In genomic region chr14:54932645-54933150, GRCm38 (mm10) we compare ENCODE assay signal across 18 mouse cellular contexts. TPM values are rescaled to one million over a fixed set of nuclear protein-coding genes. Genes with fewer than 3 reads are reported as not detected.
DNase-seq lines count a peak whose midpoint lies in the region; ATAC-seq and TF ChIP-seq lines count a peak whose summit lies in the region.
"Had no signal": no experiment of that assay in that cellular context is flagged by ENCODE, and none has a peak within 500 bp of the region (broad histone marks: within the 10 kb centered on the region; RNA-seq: fewer than 3 reads in every experiment).

TSS of gene Il25 (plus strand) at chr14:54932695.

- no peak for DNase-seq in kidney, postnatal 10 days
- DNase-seq in brain, embryonic 14.5 days (ENCODE audit: low read depth): peak; percentile 65
- peak; percentile 69 for DNase-seq in hindbrain, postnatal 0 days (ENCODE audit: low spot score)
- DNase-seq in adrenal gland, postnatal 36 days: no peak
- no peak for DNase-seq in adrenal gland, postnatal 14 days
- DNase-seq: adrenal gland, postnatal 10 days; cerebellum, adult 2 months; kidney, adult 2 months; layer of hippocampus, adult 9-11 months; right cerebral cortex, postnatal 4 days had no signal

- ATAC-seq in kidney, embryonic 16.5 days (ENCODE audit: low FRiP score, low TSS enrichment): peak; percentile 18; the same call in 1 of the 2 replicates
- no peak for ATAC-seq in hindbrain, postnatal 0 days
- ATAC-seq in frontal cortex, adult (ENCODE audit: low TSS enrichment): no peak
- ATAC-seq: forebrain, embryonic 16.5 days had no signal

- H3K27me3 ChIP-seq in kidney, embryonic 16.5 days (ENCODE audit: insufficient read depth, low read length): 0 out of 2 replicates have a peak, but pooled peaks cover 2% of the 10 kb centered on the region
- H3K27me3 ChIP-seq in E14TG2a.4 (ENCODE audit: insufficient read depth, low read length): peaks cover 52% of the 10 kb centered on the region
- H3K27me3 ChIP-seq in hindbrain, postnatal 0 days (ENCODE audit: insufficient read depth, low read length): no peaks in the 10 kb centered on the region

- H3K4me3 ChIP-seq in kidney, embryonic 16.5 days (ENCODE audit: low read length): no peak within 1 kb of the TSS
- 0 out of 2 replicates have a peak within 1 kb of the TSS, but pooled peaks have one; percentile 37 for H3K4me3 ChIP-seq in E14TG2a.4 (replicated peaks; ENCODE audit: low read length)
- H3K4me3 ChIP-seq in hindbrain, postnatal 0 days (ENCODE audit: low read length): no peak within 1 kb of the TSS
- H3K4me3 ChIP-seq: megakaryocyte, embryonic 14.5 days had no signal

- no peak for TF ChIP-seq CTCF in E14TG2a.4 (conservative IDR thresholded peaks at IDR 0.05; ENCODE audit: low read length)
- TF ChIP-seq CTCF in brain, embryonic 14.5 days (IDR thresholded peaks at IDR 0.05; ENCODE audit: borderline replicate concordance, extremely low read depth, insufficient read depth, insufficient read length): no peak
- no peak for TF ChIP-seq CTCF in hindbrain, postnatal 0 days (IDR thresholded peaks at IDR 0.05; ENCODE audit: low read depth)

- TF ChIP-seq POLR2A in brain, embryonic 14.5 days (IDR thresholded peaks at IDR 0.05; ENCODE audit: borderline replicate concordance, extremely low read depth, insufficient read depth, insufficient read length, poor library complexity, severe bottlenecking): no peak

- no peak within 1 kb of the TSS for H3K4me2 ChIP-seq in kidney, embryonic 16.5 days (replicated peaks; ENCODE audit: low read depth, low read length)
- peak within 1 kb of the TSS; percentile 16; the same call in 1 of the 2 replicates for H3K4me2 ChIP-seq in hindbrain, postnatal 0 days (ENCODE audit: low read depth, low read length)

- peaks cover 21% of the 10 kb centered on the region for H3K4me1 ChIP-seq in kidney, embryonic 16.5 days (ENCODE audit: insufficient read depth, low read length)
- peaks cover 66% of the 10 kb centered on the region for H3K4me1 ChIP-seq in E14TG2a.4 (replicated peaks; ENCODE audit: low read depth, low read length)
- H3K4me1 ChIP-seq in hindbrain, postnatal 0 days (ENCODE audit: insufficient read depth, low read length): peaks cover 11% of the 10 kb centered on the region; the same call in 1 of the 2 replicates

- WGBS in kidney, embryonic 16.5 days: 30% methylated on average over 6 of the region's 6 CpGs
- WGBS in hindbrain, postnatal 0 days: 35% methylated on average over 6 of the region's 6 CpGs

- no peak within 1 kb of the TSS for H3K27ac ChIP-seq in kidney, embryonic 16.5 days (ENCODE audit: low read length)
- no peak within 1 kb of the TSS for H3K27ac ChIP-seq in hindbrain, postnatal 0 days
- H3K27ac ChIP-seq: liver, embryonic 14.5 days had no signal

- H3K9me3 ChIP-seq in kidney, embryonic 16.5 days (ENCODE audit: low read length): no peaks in the 10 kb centered on the region
- H3K9me3 ChIP-seq in E14TG2a.4 (ENCODE audit: low read length): no peaks in the 10 kb centered on the region
- H3K9me3 ChIP-seq in hindbrain, postnatal 0 days (ENCODE audit: low read length): no peaks in the 10 kb centered on the region
- H3K9me3 ChIP-seq: megakaryocyte, embryonic 14.5 days had no signal

- H3K36me3 ChIP-seq in kidney, embryonic 16.5 days (ENCODE audit: insufficient read depth, low read length): no peaks in the 10 kb centered on the region
- H3K36me3 ChIP-seq in E14TG2a.4 (ENCODE audit: insufficient read depth, low read length): no peaks in the 10 kb centered on the region
- H3K36me3 ChIP-seq in hindbrain, postnatal 0 days (ENCODE audit: insufficient read depth, low read length): no peaks in the 10 kb centered on the region

- no peak within 1 kb of the TSS for H3K9ac ChIP-seq in kidney, embryonic 16.5 days (replicated peaks; ENCODE audit: low read length)
- 0 out of 2 replicates have a peak within 1 kb of the TSS, but pooled peaks have one; percentile 10 for H3K9ac ChIP-seq in hindbrain, postnatal 0 days (replicated peaks; ENCODE audit: low read length)
- H3K9ac ChIP-seq: liver, embryonic 14.5 days had no signal

RNA-seq across cellular contexts. Expression of gene Il25, which starts in this region (rescaled TPM):
- polyA plus RNA-seq in kidney, embryonic 16.5 days (2015; fragmentation: Nextera tagmentation; extraction: Ambion mirVana): 0.17 TPM in 1 of 2 replicates, not detected in the other
- 0.27 and 0.57 TPM in 2 replicates for polyA plus RNA-seq in brain, embryonic 14.5 days (2012; rRNA removed)
- total RNA-seq in hindbrain, postnatal 0 days (2014; rRNA removed): not detected in 2 replicates
- polyA plus RNA-seq in hindbrain, postnatal 0 days (2015; fragmentation: Nextera tagmentation; extraction: Ambion mirVana): 0.95 and 1.2 TPM in 2 replicates
- total RNA-seq in adrenal gland, postnatal 36 days (2021): not detected
- not detected in 2 replicates for total RNA-seq in adrenal gland, postnatal 14 days (2021)
- total RNA-seq: adrenal gland, postnatal 10 days; gastrocnemius, postnatal 4 days had no signal
- polyA plus RNA-seq: heart, embryonic 16.5 days; kidney, adult 2 months; liver, embryonic 14.5 days had no signal

Comparison
In these comparisons a context has a peak if more than half of its experiments do, and no peak if none do; other contexts are left out.
1. Peak in ATAC-seq in kidney, embryonic 16.5 days; RNA of the gene not detected or under 1 TPM.
2. Peak in DNase-seq in brain, embryonic 14.5 days; RNA of the gene not detected or under 1 TPM.